Mouse (Mus musculus) thymus, postnatal 25 days (tissue): ENCODE data around the gene Zfp839.
"Not testable (repeated sequence)": the region's sequence is repeated elsewhere in the genome, so short reads cannot be mapped to it uniquely, and the experiment has no call there.

Experiments
- DNase-seq: peaks from one replicate; pipeline ENCODE4 v3.0.0; 2022

Gene Zfp839

DNA sequence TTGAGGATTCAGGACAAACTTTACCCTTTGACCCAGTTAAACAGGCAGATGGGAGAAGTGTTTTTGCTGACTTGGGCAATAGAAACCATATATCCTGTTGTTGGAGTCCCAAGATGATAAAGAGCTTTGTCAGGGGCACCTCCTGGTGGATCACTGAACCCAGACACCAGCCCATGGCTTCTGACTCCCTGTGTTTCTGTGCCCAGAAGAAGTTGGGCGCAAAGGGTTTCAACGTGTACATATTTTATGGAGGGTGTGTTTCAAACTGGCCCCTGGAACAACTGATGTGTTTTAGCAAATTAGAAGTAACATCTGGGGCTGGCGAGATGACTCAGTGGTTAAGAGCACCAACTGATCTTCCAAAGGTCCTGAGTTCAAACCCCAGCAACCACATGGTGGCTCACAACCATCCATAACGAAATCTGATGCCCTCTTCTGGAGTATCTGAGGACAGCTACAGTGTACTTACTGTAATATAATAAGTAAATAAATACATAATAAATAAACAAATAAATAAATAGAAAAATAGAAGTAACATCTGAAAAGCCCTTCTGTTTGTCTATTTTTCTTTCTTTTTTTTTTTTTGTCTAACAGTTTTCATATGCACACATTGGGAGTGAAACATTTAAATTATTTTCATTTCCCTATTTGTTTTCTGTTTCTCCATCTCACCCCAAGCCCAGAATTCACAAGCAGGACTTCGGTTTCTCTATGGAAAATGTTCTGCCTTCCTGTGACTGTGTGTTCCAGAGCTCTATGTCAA is 8.1 kb upstream of the Zfp839 start:
- DNase-seq = no peak

GRCm38 (mm10) chr12:110843194-110844048 is 6.6 kb upstream of the Zfp839 start:
- peak; percentile 83 for DNase-seq

DNA sequence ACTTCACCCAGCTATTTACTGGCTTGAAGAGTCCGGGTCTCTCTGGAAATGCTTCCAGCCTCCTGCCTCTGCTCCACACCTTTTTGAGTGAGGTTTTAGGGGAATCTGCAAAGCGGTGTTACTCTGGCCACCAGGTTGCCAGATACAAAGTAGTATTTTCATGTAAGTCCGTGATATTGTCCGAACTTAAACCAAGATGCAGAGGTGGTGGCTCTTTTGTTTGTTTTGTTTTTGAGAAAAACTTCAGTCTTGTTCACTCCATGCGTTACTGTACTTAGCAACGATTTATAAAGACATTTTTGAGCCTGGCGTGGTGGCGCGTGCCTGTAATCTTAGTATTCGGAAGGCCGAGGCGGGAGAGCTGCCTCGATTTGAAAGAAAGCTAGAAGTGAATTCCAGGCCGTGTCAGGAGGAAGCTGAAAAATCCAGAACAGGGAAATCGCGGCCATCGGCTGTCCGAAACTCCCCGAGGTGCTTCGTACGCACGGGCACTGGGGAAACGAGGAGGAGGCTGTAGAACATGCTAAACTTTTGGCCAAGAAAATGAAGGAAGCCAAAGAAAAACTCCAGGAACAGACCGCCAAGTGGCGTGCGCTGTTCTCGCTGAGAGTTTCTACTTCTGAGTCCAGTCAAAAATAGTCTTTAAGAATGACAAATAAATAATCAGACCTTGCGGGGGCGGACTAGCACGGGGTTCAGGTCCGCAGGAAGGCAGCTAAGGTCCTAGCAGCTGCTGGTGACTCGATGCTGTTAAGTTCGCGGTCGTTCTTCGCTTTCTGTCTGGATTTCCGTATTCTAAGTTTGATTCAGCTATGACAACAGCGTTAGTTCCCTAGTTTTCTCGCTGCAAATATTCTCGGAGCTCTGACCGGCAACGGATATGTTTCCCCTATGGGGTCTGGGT is 5.6 kb upstream of the Zfp839 start:
- DNase-seq = no peak

DNA sequence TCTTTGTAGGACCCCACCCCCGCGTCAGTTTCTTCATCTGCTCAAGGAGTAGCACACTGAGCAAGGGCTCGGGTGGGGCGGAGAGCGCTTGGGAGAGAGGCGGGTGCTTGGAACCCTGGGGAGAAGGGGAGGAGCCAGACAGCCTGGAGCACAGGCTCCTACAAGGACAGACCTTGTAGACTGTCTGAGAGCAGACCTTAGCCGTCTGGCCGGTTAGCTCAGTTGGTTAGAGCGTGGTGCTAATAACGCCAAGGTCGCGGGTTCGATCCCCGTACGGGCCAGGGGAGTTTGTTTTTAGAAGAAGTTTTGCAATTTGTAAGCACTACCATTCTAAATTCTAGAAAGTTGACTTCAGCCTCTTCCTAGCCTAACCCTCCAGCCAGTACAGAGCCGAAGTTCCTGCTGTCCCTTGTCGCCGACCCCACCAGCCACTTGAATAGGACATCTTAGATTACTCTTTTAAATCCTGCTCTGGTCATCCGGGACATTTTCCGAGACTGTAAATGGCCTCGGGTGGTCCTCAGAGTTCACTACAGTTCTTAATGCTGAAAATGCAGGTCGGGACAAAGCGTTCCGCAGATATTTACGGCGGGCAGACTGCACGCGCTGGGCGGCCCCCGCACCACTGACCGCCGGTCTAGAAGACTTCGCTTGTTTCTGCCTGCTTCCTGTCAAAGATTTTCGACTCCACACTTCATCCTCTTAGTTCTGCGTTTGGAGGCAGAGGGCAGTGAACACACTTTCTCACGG is 4.7 kb upstream of the Zfp839 start:
- peak; percentile 59 for DNase-seq

DNA sequence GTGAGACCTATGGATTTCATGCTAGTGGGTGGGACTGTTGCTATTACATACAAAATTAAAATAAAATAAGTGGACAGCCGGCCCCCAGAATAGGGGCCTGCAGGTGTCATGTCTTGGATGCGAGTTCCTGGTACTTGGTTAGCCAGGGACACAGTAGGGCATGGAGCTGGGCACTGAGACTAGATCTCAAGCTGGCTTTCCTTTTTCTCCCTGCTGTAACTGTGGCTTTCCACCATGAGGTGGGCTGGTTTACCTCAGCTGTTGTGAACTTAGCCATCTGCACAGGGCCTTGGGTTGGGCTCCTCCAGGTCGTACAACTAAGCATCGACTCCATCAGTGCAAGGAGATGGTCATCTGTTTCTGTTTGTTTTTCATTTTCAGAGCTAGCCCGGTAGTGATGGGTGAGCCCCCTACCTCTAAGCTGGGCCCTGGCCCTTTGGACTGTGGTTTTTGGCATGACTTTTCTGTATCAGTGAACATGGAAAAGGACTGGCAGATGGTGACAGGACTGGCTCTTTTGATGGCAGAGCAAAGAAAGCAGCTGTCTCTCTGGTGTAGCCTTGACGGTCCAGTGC is 3.8 kb upstream of the Zfp839 start:
- no peak for DNase-seq

GRCm38 (mm10) chr12:110850929-110851256 is 840 bp downstream of the Zfp839 start:
- no peak for DNase-seq

DNA sequence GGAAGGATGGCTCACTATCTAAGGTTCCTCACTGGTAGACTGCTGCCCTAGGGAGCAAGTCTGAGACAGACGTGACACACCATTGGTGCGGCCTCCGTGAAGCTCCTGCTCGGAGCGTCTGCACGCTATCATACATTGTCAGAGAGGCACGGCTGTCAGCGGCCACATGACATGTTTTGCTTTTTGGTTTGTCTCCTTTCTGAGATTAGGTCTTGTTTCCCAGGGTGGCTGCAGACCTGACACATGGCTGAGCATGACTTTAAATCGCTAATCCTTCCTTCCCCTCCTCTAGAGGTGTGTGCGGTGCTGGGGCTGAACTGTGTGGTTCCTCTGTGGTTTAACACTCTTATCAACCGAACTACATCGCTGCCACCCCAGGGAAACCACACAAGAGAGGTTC is 1.4 kb downstream of the Zfp839 start:
- DNase-seq = peak; percentile 14

- no peak for DNase-seq
Measured at GRCm38 (mm10) chr12:110851923-110852322, 1.9 kb downstream of the Zfp839 start.

GRCm38 (mm10) chr12:110854786-110855737 is 5.0 kb downstream of the Zfp839 start:
- no peak for DNase-seq

- peak; percentile 53 for DNase-seq
Measured at GRCm38 (mm10) chr12:110857196-110857595, 7.1 kb downstream of the Zfp839 start.

- not testable (repeated sequence) for DNase-seq
Measured at GRCm38 (mm10) chr12:110858681-110859080, 8.6 kb downstream of the Zfp839 start.

DNA sequence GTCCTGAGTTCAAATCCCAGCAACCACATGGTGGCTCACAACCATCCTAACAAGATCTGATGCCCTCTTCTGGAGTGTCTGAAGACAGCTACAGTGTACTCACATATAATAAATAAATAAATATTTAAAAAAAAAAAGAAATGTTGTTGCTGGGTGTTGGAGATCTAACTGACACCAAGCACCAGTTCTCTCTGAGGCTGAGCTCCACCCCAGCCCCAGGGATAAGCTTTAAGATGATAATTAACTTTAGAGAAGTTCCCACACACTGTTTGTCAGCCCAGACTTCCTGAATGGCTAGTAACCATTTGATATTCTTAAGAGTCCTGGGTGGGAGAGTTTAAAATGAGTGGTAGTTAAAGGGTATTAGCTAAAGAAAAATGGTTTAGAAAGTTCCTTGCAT is 10.2 kb downstream of the Zfp839 start:
- DNase-seq = no peak

GRCm38 (mm10) chr12:110861256-110861655 is 11.2 kb downstream of the Zfp839 start:
- DNase-seq = peak; percentile 50

GRCm38 (mm10) chr12:110864008-110864407 is 14.0 kb downstream of the Zfp839 start:
- DNase-seq = no peak

DNA sequence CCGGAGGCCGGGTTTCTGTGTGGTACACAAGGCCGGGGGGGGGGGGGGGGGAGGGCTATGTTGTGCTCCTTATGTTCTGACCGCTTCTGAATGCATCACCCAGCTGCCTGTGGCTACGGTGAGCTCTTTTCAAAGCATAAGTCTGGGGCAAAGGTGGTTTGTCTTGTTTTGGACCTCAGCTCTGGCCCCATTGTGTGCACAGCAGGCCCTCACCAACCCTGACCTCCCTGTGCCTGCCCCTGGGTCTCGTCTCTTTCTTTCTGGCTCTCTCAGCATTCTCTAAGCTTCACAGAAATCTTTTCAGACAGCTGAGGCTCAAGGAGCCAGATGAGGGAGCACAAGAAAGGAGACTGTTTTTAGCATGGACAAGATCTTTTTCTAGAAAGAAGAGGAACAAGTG is 15.5 kb downstream of the Zfp839 start:
- DNase-seq = no peak

- no peak for DNase-seq
Measured at GRCm38 (mm10) chr12:110865989-110866388, 15.9 kb downstream of the Zfp839 start.

- DNase-seq = no peak
Measured at GRCm38 (mm10) chr12:110870107-110870506, 20.1 kb downstream of the Zfp839 start.

- DNase-seq = no peak
Measured at GRCm38 (mm10) chr12:110871247-110871646, 21.2 kb downstream of the Zfp839 start.

GRCm38 (mm10) chr12:110875351-110875750 is 25.3 kb downstream of the Zfp839 start:
- no peak for DNase-seq

- no peak for DNase-seq
Measured at GRCm38 (mm10) chr12:110882291-110882690, 32.2 kb downstream of the Zfp839 start.

DNA sequence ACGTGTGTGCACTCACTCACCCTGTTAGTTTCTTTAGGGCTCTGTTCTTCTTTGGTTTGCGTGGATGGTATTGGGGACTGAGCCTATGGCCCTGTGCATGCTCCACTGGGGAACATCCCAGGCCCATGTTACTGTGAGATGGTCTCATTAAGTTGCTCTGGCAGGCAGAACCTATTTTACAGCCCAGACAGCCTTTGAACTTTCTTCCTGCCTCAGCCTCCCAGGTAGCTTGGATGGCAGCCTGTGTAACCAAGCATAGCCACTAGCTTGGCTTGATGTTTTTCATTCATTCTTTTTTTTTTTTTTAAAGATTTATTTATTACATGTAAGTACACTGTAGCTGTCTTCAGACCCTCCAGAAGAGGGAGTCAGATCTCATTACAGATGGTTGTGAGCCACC is 35.2 kb downstream of the Zfp839 start:
- DNase-seq = no peak
